Mouse (Mus musculus) midbrain, embryonic 13.5 days (tissue): ENCODE results near the gene Sept3. TPM values are rescaled to one million over a fixed set of nuclear protein-coding genes. Genes with fewer than 3 reads are reported as not detected.

Experiments used
- ATAC-seq: fragments of 200-750 bp; cut with Nextera tagmentation; 2 replicates; pipeline ENCODE4 v1.8.0; 2017; ENCODE audit warnings: mild to moderate bottlenecking, moderate TSS enrichment, moderate library complexity
- H3K27ac ChIP-seq: fragments of 300-500 bp; sonication (generic); 2 replicates; pipeline ENCODE4 v1.5.1; 2015; ENCODE audit warnings: inconsistent platforms, mild to moderate bottlenecking, moderate library complexity
- H3K27me3 ChIP-seq: fragments of 300-500 bp; sonication (generic); 2 replicates; pipeline ENCODE4 v1.6.1; 2015; ENCODE audit warnings: mild to moderate bottlenecking, inconsistent platforms
- H3K36me3 ChIP-seq: fragments of 300-500 bp; sonication (generic); 2 replicates; pipeline ENCODE4 v1.6.1; 2015; ENCODE audit warnings: mild to moderate bottlenecking, inconsistent platforms
- H3K4me1 ChIP-seq: fragments of 300-500 bp; sonication (generic); replicated peaks from 2 replicates; pipeline ENCODE4 v1.6.1; 2015; ENCODE audit warnings: inconsistent platforms
- H3K4me2 ChIP-seq: fragments of 300-500 bp; sonication (generic); replicated peaks from 2 replicates; pipeline ENCODE4 v1.6.1; 2015; ENCODE audit warnings: moderate library complexity, mild to moderate bottlenecking, inconsistent platforms
- H3K4me3 ChIP-seq: fragments of 300-500 bp; sonication (generic); replicated peaks from 2 replicates; pipeline ENCODE4 v1.5.1; 2015; ENCODE audit warnings: mild to moderate bottlenecking, inconsistent platforms
- H3K9ac ChIP-seq: fragments of 300-500 bp; sonication (generic); replicated peaks from 2 replicates; pipeline ENCODE4 v1.6.1; 2015; ENCODE audit warnings: mild to moderate bottlenecking, inconsistent platforms
- H3K9me3 ChIP-seq: fragments of 300-500 bp; sonication (generic); 2 replicates; pipeline ENCODE4 v1.6.1; 2016; ENCODE audit warnings: mild to moderate bottlenecking, inconsistent platforms
- WGBS: fragments of 180-500 bp; shearing (Covaris S2); methylation state at CpG from one replicate; pipeline ENCODE4 v1.1.7; 2015; 5-methylcytosine and 5-hydroxymethylcytosine counted together
- polyA plus RNA-seq: library from polyadenylated mRNA; unstranded; fragments of >200 nt; fragmentation: Nextera tagmentation; extraction: Ambion mirVana; gene quantifications from 2 replicates; pipeline ENCODE4 v1.2.1, GENCODE M21; 2015

Sept3 gene
- polyA plus RNA-seq, 1 experiment from 2014 or later: 349 TPM

GRCm38 (mm10) chr15:82341675-82342542 lies 67.2 kb downstream of the Sept3 start:
- H3K9ac ChIP-seq: no peak overlapping the region
- WGBS: 75% methylated on average over 15 of the region's 15 CpGs
- H3K27me3 ChIP-seq: peaks cover 24% of the 10 kb centered on the region
- no peak for ATAC-seq
- no peaks in the 10 kb centered on the region for H3K9me3 ChIP-seq
- H3K36me3 ChIP-seq: no peaks in the 10 kb centered on the region
- H3K4me2 ChIP-seq: 0 out of 2 replicates have a peak overlapping the region, but pooled peaks have one; percentile 53
- no peak overlapping the region for H3K4me3 ChIP-seq
- no peak overlapping the region for H3K27ac ChIP-seq
- H3K4me1 ChIP-seq: peaks cover 26% of the 10 kb centered on the region

- ATAC-seq: no peak
- Histone ChIP-seq H3K27ac (no peak overlapping the region), H3K9me3 (no peaks in the 10 kb centered on the region), H3K36me3 (no peaks in the 10 kb centered on the region; the same call in 1 of the 2 replicates), H3K4me2 (no peak overlapping the region), H3K4me1 (peaks cover 26% of the 10 kb centered on the region), H3K27me3 (peaks cover 24% of the 10 kb centered on the region), H3K4me3 (no peak overlapping the region), H3K9ac (no peak overlapping the region)
- whole genome bisulfite sequencing: 81% methylated on average over 5 of the region's 5 CpGs
Observed at GRCm38 (mm10) chr15:82342543-82342935, 67.8 kb downstream of the Sept3 start.

GRCm38 (mm10) chr15:82343368-82344287 lies 68.9 kb downstream of the Sept3 start:
- peaks cover 25% of the 10 kb centered on the region for H3K4me1 ChIP-seq
- ATAC-seq: no peak
- H3K9me3 ChIP-seq: no peaks in the 10 kb centered on the region
- no peak overlapping the region for H3K4me3 ChIP-seq
- peaks cover 24% of the 10 kb centered on the region for H3K27me3 ChIP-seq
- H3K27ac ChIP-seq: no peak overlapping the region
- no peak overlapping the region for H3K9ac ChIP-seq
- no peak overlapping the region for H3K4me2 ChIP-seq
- peaks cover 10% of the 10 kb centered on the region for H3K36me3 ChIP-seq
- WGBS: 92% methylated on average over 27 of the region's 27 CpGs

Other genes with a start within 250 kb of the Sept3 start
- gene Desi1, start 241.0 kb upstream of the Sept3 start, polyA plus RNA-seq: 37.5 and 42.7 TPM in 2 replicates
- 222 and 230 TPM in 2 replicates for gene Snu13, start 227.3 kb upstream of the Sept3 start, polyA plus RNA-seq
- gene 4930407I10Rik, start 215.7 kb upstream of the Sept3 start, polyA plus RNA-seq: not detected in 2 replicates
- 0.05 TPM in 1 of 2 replicates, not detected in the other for gene Mei1, start 204.9 kb upstream of the Sept3 start, polyA plus RNA-seq
- gene Ccdc134, start 147.0 kb upstream of the Sept3 start, polyA plus RNA-seq: 12.0 and 14.0 TPM in 2 replicates
- 225 and 230 TPM in 2 replicates for gene Srebf2, start 127.7 kb upstream of the Sept3 start, polyA plus RNA-seq
- gene Shisa8, start 62.1 kb upstream of the Sept3 start, polyA plus RNA-seq: 0.50 and 0.70 TPM in 2 replicates
- not detected in 2 replicates for gene Tnfrsf13c, start 50.5 kb upstream of the Sept3 start, polyA plus RNA-seq
- gene Cenpm, start 30.1 kb upstream of the Sept3 start, polyA plus RNA-seq: 28.6 and 30.4 TPM in 2 replicates
- gene 1500009C09Rik, start 22.5 kb upstream of the Sept3 start, polyA plus RNA-seq: 9.6 and 9.7 TPM in 2 replicates
- not detected in 2 replicates for gene Wbp2nl, start 24.1 kb downstream of the Sept3 start, polyA plus RNA-seq
- 18.1 and 22.7 TPM in 2 replicates for gene Naga, start 64.0 kb downstream of the Sept3 start, polyA plus RNA-seq
- gene Pheta2, start 64.0 kb downstream of the Sept3 start, polyA plus RNA-seq: 0.99 and 1.5 TPM in 2 replicates
- gene Smdt1, start 64.1 kb downstream of the Sept3 start, polyA plus RNA-seq: 303 and 324 TPM in 2 replicates
- 350 and 359 TPM in 2 replicates for gene Ndufa6, start 79.4 kb downstream of the Sept3 start, polyA plus RNA-seq
- gene Cyp2d22, start 105.4 kb downstream of the Sept3 start, polyA plus RNA-seq: 1.1 and 1.8 TPM in 2 replicates
- gene Cyp2d11, start 119.1 kb downstream of the Sept3 start, polyA plus RNA-seq: not detected in 2 replicates
- gene Cyp2d10, start 132.3 kb downstream of the Sept3 start, polyA plus RNA-seq: not detected in 2 replicates
- gene Cyp2d9, start 158.5 kb downstream of the Sept3 start, polyA plus RNA-seq: not detected in 2 replicates